Mouse (Mus musculus) MN1 (cell line): ENCODE results near the gene Aqp7.

ENCODE experiments used
- DNase-seq: peaks from one replicate; pipeline ENCODE4 v3.0.0-alpha.2; 2016; ENCODE audit warnings: low spot score

The Aqp7 gene

GRCm38 (mm10) chr4:41000842-41001639, 46.9 kb downstream of the Aqp7 start:
- DNase-seq: no peak

DNA sequence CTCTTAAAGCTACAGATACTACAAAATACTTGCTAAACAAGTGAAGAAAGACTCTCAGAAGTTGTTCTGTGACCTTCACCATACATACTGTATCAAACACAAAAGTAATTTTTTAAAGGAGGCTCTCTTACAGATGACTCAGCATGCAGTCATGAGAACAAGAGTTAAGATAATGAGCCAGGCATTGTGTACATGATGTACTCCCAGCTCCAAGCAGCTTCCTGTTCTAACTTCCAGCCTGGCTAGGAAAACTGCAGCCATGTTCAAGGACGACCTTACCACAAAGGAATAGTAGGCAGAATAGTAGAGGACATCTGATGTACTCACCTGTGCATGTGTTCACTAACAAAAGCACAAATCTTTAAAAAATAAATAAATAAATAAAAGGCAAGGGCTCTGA, 47.7 kb downstream of the Aqp7 start:
- no peak for DNase-seq

DNA sequence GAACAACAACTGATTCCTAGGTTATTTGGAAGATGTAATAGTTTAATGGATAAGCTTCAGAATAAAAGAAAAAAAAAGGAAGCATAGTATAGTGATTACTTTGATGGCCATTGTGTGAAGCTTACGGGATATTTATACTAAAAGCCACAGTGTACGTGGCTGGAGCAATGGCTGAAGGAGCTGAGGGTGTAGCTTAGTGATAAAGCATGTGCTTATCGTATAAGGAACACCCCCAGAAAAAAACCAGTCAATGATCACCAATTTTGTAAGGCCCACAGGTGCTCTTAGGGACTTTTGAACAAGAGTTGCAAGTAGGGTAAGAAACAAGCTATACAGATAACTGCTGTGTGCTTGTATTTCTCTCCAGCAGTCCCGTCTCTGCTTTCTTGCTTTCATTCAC, 50.0 kb downstream of the Aqp7 start:
- no peak for DNase-seq

DNA sequence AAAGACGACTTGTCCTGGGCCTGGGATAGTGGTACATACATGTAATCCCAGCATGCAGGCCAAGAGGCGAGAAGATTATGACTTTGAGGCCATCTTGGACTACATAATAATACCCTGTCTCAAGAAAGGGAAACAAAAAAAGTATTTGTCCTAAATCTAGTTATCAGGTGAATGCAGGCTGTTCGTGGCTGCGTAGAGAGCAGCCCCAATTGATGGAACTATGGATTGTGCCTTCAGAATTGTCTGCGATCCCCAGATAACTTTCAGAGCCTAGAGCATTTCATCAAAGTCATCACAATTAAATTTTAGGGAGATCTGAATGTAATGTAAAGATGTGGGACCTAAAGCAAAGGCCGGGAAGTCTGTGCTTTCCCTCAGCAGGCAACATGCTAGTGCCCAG, 51.6 kb downstream of the Aqp7 start:
- DNase-seq: no peak

- DNase-seq: no peak
These were observed 58.3 kb downstream of the Aqp7 start for GRCm38 (mm10) chr4:40989633-40990032.

GRCm38 (mm10) chr4:40983686-40984085, 64.3 kb downstream of the Aqp7 start:
- DNase-seq: no peak
